Mouse (Mus musculus) mature B cell (primary cell): Measurements from ENCODE around the gene Fbxo46.

Experiments used
- in situ Hi-C: fragments of 300-500 bp; cut with MboI; formaldehyde crosslinking; loops from 2 replicates; pipeline ENCODE4 v1.14.3; 2019

The Fbxo46 gene

DNA sequence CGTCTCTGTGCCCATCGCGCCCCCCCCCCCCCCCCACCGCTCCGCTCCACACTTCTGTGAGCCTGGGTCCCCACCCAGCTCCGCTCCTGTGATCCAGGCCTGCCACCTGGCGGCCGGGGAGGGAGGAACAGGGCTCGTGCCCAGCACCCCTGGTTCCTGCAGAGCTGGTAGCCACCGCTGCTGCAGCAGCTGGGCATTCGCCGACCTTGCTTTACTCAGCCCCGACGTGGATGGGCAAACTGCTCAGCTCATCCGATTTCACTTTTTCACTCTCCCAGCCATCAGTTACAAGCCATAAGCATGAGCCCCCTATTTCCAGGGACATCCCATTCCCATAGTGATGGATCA, 26.5 kb upstream of the Fbxo46 start:
- in situ Hi-C loops: no loop called here

DNA sequence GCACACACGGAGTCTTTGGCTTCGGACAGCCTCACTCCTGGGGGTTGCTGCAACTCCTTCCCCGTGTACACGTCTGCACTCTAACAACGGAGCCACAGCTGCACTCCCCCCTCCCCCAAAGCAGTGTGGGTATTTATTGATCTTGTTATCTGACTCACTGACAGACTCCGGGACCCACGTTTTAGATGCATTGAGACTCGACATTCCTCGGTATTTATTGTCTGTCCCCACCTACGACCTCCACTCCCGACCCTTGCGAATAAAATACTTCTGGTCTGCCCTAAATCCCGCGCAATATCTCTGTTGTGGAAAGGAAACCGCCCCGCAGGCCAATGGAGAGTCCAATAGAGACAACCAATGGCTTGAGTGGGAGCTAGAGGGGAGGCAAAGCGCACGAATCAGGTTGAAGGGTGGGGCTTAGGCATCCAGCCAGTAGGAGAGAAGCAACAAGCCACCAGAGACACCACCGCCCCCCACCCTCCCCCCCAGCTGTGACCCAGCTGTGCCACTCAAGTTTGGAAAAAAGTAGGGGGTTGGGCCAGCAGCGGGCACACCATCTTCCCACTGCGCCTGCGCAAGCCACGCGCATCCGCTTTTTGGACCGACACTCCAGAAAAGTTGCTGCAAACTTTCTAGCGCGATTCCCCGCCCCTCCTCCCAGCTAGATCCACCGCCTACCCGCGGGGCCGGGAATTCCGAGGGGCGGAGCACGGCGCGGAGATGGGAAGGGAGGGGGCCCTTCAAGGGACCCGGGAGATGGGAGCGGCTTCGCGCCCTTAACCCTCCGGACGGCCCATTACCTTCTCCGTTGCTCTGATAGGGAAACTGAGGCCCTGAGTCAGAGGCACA, 25.9 kb upstream of the Fbxo46 start:
- in situ Hi-C loops: no loop called here

DNA sequence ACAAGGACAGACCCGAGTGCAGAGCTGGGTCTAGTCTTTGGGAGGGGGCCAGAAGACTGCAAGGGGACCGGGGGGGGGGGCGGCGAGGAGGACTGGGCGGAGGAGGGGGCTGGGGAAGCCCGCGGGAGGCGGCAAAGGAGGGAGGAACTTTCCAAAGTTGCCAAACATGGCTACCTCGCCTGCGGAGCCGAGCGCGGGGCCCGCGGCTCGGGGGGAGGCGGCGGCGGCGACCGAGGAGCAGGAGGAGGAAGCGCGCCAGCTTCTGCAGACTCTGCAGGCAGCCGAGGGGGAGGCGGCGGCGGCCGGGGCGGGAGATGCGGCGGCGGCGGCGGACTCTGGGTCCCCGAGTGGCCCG, 25.2 kb upstream of the Fbxo46 start, which contains the start of gene Six5:
Gene Six5, plus strand, starts transcription at position 124 of the 355 bp plus-strand sequence.
- in situ Hi-C loops: no loop called here

DNA sequence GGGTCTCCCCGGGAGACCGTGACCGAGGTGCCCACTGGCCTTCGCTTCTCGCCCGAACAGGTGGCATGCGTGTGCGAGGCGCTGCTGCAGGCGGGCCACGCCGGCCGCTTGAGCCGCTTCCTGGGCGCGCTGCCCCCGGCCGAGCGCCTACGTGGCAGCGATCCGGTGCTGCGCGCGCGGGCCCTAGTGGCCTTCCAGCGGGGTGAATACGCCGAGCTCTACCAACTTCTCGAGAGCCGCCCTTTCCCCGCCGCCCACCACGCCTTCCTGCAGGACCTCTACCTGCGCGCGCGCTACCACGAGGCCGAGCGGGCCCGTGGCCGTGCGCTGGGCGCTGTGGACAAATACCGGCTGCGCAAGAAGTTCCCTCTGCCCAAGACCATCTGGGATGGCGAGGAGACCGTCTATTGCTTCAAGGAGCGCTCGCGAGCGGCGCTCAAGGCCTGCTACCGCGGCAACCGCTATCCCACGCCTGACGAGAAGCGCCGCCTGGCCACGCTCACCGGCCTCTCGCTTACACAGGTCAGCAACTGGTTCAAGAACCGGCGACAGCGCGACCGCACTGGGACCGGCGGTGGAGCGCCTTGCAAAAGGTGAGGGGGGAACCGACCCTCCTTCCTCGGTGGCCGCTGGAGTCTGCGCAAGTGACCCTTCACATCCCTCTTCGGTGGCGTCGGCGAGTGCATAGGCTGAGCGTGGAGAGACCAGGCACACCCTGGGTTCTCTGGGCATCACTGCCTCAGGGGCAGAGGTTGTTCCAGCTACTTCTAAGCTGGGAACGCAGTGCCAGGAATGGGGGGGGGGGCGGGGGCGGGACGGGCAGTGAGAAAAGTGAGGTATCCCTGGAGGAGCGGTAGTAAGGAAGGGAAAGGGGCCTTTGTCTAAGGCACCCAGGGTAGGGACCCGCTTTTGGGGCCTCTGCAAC, 24.6 kb upstream of the Fbxo46 start:
- in situ Hi-C loops: no loop called here

DNA sequence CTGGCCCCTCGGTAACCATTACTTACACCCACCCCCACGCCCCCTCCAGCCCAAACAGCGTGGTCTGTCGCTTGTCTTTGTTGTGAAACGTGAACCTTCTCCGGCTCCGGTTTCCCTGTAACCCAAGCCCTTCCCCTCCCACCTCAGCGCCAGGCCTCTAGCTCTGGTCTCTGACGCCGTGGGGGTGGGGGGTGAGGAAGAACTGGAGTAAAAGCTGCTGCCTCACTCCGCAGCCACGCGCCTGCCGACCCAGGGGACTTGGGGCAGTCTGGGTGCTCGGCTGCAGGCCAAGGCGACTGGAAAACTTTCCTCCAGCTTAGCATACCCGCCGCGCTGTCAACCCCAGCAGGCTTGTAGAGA, 23.9 kb upstream of the Fbxo46 start:
- in situ Hi-C loops: no loop called here

DNA sequence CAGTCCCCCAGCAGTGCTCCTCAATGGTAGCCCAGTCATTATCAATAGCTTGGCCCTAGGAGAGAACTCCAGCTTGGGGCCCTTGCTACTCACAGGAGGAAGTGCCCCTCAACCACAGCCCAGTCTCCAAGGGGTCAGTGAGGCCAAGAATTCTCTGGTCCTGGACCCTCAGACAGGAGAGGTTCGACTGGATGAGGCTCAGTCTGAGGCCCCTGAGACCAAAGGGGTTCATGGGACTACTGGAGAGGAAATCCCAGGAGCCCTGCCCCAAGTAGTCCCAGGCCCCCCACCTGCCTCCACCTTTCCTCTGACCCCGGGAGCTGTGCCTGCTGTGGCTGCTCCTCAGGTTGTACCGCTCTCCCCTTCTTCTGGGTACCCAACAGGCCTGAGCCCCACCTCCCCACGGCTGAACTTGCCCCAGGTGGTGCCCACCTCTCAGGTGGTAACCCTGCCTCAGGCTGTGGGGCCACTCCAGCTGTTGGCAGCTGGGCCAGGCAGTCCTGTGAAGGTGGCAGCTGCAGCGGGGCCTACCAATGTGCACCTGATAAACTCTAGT, 23.2 kb upstream of the Fbxo46 start:
- in situ Hi-C loops: no loop called here

DNA sequence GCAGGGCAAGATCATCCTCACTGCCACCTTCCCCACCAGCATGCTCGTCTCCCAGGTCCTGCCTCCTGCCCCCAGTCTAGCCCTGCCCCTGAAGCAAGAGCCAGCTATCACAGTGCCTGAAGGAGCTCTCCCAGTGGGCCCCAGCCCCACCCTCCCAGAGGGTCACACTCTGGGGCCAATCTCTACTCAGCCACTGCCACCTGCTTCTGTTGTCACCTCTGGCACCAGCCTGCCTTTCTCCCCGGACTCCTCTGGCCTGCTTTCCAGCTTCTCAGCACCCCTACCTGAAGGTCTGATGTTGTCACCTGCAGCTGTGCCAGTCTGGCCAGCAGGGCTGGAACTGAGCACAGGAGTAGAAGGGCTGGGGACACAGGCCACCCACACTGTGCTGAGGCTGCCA, 22.4 kb upstream of the Fbxo46 start:
- in situ Hi-C loops: no loop called here

DNA sequence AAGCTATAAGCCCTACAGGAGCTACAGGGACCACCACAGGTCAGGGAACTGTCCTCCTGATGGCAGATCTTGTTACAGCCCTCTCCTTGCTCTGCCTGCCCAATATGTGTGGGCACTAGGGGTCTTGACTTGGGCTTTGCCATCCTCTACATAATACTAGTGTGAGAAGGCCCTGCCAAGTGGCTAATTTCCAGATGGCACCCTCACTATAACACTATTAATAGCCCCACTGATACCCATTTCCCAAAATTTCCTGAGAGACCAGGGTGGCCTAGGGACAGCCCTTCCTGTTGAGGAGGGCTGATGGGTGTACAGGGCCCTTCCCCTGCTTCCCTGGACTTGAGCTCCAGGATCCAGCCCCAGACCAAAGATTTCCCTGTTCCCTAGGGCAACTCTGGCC, 21.8 kb upstream of the Fbxo46 start:
- in situ Hi-C loops: no loop called here

DNA sequence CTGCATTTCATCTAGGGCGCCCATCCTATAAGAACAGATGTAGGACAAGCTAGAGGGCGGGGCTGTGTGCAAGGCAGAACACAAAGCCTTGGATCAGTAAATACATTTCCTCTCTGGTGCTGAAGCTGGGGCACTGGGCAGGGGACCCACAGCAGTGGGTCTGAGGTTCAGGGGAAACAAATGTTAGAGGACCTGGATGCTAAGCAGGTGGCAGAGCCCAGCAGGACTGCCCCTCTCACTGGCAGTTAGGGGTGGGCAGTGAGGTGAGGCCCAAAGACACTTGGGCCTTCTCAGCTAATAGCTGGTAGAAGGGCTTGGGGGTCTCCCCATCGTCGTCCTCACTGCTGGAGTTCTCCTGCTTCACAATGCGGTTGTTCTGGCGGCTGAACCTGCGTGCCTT, 20.8 kb upstream of the Fbxo46 start:
- in situ Hi-C loops: no loop called here

DNA sequence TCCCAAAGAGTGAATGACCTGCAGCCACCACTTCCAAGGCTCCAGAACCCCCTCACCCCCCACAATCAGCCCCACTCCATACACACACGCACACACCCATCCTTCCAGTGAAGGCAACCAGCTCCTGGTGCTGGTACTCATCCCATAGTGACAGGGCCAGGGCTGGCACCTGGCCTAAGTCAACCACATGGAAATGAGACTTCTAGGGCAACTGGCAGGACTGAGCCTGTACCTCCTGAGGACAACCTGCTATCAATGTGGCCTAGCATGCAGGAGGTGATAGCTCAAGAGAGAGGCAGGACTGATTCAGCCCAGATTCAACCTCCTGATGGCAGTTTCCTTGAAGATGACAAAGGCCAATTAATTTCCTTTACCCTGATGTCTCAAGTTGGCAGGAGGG, 19.4 kb upstream of the Fbxo46 start:
- in situ Hi-C loops: no loop called here

DNA sequence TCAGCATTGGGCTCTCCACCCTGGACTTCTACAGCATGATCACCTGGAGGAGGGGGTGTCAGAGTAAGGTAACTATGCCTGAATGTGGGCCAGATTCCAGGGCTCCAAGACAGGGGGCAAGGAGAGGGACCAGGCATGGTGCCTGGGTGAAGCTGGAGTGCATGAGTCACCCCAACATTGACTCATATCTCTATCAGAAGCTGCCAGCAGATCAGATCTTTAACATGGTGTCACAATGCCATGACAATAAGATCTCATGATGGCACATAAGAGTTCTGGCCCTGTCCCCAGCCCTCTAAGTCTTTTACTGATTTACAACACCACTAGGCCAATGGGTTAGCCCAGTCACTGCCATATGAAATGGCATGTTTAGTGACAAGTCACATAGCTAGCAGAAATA, 15.9 kb upstream of the Fbxo46 start:
- in situ Hi-C loops: no loop called here

DNA sequence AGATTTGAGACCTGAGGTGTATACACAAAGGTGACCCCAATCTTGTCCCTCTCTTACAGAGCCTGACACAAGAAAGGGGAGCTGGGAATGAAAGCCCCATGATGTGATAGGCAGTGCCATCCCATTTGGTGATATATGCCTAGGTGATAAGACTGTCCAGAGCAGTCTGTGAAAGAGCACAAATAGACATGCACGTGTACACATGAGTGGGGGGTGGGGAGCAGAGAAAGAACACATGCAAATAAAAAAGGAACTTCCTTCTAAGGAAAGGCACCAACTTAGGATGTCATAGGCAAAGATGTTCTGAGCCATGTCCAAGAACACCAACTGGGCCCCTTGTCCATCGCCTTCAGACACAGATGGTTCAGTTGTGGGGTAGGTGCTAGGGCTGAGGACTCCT, 15.2 kb upstream of the Fbxo46 start:
- in situ Hi-C loops: no loop called here

DNA sequence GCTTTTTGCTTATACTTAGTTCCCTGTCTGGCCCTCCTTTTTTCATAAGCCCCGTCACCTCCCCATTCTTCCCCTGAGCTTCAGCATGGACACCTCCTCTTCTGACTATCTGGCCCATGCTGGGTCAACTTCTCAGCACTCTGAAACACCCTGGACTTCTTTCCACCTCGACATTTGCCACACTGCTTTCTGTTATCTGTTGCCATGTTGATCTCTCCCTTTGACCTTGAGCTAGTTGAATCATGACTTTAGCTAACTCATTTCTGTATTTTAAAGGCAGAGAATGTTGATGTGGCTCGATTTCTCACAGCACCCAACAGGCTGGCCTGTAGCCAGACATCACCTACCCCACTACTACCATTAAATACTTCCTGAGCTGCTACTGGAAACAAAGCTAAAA, 12.2 kb upstream of the Fbxo46 start:
- in situ Hi-C loops: no loop called here

DNA sequence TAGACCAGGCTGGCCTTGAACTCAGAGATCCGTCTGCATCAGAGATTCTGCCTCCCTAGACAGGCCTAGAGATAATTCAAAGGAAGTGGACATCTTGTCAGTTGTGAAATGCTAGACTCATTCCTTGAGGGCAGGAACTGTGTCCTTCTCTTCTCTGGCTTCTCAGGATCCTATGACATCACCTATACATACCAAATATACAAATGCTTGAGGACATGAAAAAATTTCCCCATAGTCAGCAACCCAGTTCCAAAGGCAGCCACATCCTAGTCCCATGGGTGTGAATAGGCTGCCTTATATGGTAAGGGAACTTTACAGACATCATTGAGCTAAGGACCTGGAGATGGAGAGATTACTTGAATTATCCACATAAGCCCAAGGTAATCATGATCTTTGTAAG, 10.1 kb upstream of the Fbxo46 start:
- in situ Hi-C loops: no loop called here

DNA sequence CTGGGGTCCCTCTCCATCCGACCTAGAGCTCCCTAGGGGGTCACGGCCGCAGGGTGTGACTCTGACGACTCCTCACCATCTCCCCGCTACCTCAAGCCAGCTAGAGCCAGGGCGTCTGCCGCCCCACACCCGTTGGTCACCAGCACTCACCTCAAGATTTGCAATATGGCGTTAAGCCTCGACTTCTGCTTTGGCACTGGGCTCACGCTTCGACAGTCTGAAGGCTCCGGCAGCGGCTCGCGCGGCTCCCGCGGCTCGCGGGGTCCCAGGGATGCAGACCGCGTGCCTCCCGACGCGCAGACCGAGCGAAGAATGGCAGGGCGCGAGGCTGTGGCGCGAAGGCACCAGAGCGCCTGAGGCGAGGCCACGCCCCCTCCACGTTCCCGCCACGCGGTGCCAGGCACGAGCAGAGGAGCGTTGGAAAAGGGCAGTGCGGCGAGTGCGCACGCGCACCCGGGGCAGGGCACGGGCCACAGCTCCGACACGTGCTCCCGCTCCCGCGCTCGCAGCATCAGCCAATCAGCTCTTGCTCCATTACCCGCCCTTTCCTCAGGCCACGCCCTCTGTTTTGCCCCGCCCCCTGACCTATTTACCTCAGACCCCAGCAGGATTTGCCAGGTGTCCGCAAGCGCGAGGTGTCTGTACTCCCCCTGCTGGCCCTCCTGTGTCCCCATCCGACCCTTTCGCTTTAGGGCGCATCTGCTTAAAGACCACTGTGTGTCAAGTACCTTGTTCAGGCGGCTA, 1.5 kb upstream of the Fbxo46 start, which contains the start of gene Gm4969:
Gene Gm4969, minus strand, starts transcription at position 341 of the 744 bp plus-strand sequence.
- in situ Hi-C loops: no loop called here

DNA sequence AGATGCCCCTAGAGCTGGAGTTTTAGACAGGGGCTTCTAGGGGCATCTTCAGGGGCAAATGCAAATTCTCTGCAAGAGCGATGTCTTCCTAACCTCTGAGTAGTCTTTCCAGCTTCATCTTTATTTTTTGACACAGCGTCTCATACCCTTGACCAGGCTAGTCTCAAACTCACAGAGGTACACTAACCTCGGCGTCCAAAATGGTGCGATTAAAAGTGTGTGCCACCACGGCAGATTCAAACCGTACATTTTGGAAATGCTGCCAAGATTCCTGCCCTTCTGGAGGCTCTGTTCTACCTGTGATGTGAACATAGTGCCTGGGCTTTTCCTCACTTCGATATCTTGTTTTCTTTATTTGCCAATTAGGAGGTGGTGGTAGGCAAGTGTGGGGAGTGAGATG, 576 bp upstream of the Fbxo46 start:
- in situ Hi-C loops: no loop called here

DNA sequence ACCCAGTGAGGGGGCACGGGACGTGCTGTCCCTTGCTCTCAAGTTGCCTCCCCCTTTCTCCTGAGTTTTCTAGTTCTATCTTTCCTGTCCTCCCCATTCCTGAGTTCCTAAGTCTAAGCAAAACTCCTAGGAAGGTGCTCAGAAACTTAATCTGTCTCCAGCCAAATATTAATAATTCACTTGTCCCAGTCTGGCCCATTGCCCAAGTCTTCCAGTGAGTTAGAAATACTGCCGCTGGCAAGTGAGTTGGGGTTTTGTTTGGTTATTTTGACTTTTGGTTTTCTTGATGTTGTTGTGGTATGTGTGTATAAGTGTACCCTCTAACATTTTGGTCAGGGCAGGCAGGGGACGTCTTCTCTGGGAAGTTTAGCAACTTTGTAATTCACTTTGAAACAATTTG, 2.0 kb downstream of the Fbxo46 start:
- in situ Hi-C loops: no loop called here

DNA sequence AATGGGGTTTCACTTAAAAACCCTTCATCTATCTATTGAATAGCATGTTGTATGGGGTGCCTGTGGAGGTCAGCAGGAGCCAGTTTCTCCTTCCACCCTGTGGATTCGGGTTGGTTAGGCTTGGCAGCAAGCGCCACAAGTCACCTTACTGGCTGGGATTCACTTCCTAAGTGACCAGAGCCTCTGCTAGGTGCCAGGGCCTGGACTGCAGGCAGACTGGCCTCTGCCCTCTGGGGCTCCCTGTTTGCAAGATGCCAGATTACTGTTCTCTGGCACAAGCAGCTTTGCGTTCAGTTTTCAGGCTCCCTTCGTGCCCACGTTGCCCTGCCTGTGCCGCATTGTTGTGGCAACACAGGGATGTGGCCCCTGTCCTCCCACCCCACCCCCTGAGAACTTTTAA, 5.1 kb downstream of the Fbxo46 start:
- in situ Hi-C loops: no loop called here

DNA sequence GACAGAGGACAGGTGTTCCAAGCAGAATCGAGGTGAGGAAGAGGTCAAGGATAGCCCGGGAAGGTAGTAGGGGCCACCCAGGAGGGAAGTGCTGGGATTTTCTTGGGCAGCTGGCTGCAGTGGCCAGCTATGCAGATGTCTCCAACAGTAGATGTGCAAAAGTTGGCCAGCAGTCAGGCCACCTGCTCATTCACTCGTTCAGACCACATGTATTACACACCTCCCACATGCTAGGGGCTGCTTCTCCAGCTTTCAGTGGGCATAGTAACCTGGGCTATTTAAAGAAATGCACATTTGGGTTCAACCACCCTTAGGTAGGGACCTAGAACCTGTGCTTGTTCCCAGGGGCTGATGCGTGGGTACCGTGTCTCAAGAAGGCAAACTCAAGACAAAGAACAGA, 8.1 kb downstream of the Fbxo46 start:
- in situ Hi-C loops: no loop called here

DNA sequence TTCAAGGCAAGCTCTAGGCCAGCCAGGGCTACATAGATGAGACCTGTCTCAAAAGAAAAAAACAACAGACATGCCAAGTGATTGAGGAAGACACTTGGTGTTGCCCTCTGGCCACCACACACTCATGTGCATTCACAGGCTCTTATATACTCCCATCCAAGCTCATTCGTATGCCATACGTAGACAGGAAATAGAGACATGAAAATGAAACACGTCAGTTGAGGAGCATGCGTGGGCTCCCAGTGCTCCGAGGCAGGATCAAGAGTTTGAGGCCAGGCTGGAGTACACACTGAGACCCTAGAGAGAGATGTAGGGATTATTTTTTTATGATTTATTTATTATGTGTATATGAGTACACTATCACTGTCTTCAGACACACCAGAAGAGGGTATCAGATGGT, 9.7 kb downstream of the Fbxo46 start:
- in situ Hi-C loops: no loop called here

DNA sequence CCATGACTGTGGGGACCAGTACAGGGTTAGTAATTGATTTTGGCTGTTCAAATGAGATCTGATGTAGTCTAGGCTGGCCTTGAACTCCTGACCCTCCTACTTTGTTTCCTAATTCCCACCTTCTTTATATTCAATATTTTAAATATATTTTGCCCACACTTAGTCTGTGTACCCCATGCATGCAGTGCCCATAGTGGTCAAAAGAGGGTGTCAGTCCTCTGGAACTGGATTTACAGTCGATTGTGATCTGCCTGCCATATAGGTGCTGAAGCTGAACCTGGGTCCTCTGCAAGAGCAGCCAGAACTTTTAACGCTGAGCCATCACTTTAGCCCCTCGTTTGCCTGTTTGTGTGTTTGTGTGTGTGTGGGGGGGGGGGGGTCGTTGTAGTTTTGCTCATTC, 11.0 kb downstream of the Fbxo46 start:
- in situ Hi-C loops: no loop called here

DNA sequence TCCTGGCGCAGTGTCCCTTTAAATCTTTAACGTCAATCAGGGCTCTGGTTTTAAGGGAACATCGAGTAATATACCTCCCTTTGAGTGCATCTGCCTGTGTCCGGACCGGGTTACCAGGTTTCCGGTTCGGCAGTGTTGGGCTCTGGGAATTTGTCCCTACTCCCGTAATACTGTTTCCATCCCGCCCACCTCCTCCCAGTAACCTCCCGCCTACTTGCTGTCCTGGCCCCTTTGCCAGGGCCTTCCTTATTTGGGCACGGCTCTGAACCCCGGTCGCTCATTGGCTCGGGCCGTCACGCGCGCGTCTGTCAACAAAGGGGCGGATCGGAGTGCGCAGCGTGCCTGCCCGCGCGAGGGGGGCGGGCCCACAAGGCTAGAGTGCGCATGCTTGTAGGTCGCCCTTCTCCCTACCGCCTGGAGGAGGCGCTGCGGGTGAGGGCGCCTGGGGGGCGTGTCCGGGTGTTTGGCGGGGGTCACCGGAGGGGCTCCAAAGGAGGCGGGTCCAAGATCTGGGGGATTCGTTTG, 11.7 kb downstream of the Fbxo46 start:
- in situ Hi-C loops: no loop called here
